Mouse (Mus musculus) spleen, adult 2 months (tissue): ENCODE measurements around the gene Zfp568.

Experiments
- CTCF ChIP-seq: fragments of 200-500 bp; IDR thresholded peaks from 2 replicates; pipeline ENCODE4 v1.5.1; 2011; ENCODE audit warnings: mild to moderate bottlenecking, inconsistent platforms; ENCODE audit not compliant: insufficient read depth, insufficient read length, insufficient replicate concordance; ENCODE audit errors: extremely low read depth
- POLR2A ChIP-seq: fragments of 200-500 bp; IDR thresholded peaks from 2 replicates; pipeline ENCODE4 v1.6.1; 2011; ENCODE audit warnings: low read depth, low read length, inconsistent platforms

GRCm38 (mm10) chr7:30019543-30019942 lies 35.8 kb downstream of the Zfp568 start:
- TF ChIP-seq CTCF = no peak
- TF ChIP-seq POLR2A = no peak
